Mouse (Mus musculus): ENCODE measurements at regions not wholly inside any gene's neighbourhood (a gene's known extent, or its start where the extent isn't known, plus 50 kb on each side); places are given as distances from the start of the nearest gene placed in this dataset.

- no peak for TF ChIP-seq CTCF (IDR thresholded peaks at IDR 0.05; ENCODE audit: extremely low read depth, insufficient read depth, insufficient read length, insufficient replicate concordance)
- no peak for TF ChIP-seq POLR2A (IDR thresholded peaks at IDR 0.05; ENCODE audit: low read depth, low read length)
These were observed 253.8 kb upstream of the Kazn start for GRCm38 (mm10) chr4:142492926-142493492.
